Mouse (Mus musculus) liver, adult 2 months (tissue): ENCODE data around the gene Ccdc28b. TPM values are rescaled to one million over a fixed set of nuclear protein-coding genes. Genes with fewer than 3 reads are reported as not detected.

Experiments
- DNase-seq: peaks from one replicate; pipeline ENCODE4 v3.0.0-alpha.2; 2011; ENCODE audit warnings: low read depth, low spot score; ENCODE audit errors: extremely low read depth
- H3K27ac ChIP-seq: fragments of 200-500 bp; replicated peaks from 2 replicates; pipeline ENCODE4 v1.5.1; 2012; ENCODE audit warnings: low read depth, mild to moderate bottlenecking, control low read depth, inconsistent platforms, low read length; ENCODE audit not compliant: insufficient read depth
- H3K27me3 ChIP-seq: fragments of 200-500 bp; 2 replicates; pipeline ENCODE4 v1.6.1; 2012; ENCODE audit warnings: mild to moderate bottlenecking, moderate library complexity, low read length, inconsistent platforms; ENCODE audit not compliant: control insufficient read depth, insufficient read depth
- H3K36me3 ChIP-seq: fragments of 200-500 bp; 2 replicates; pipeline ENCODE4 v1.6.1; 2012; ENCODE audit warnings: low read length, inconsistent platforms; ENCODE audit not compliant: control insufficient read depth, insufficient read depth
- H3K4me1 ChIP-seq: fragments of 200-500 bp; 2 replicates; pipeline ENCODE4 v1.6.1; 2011; ENCODE audit warnings: low read length; ENCODE audit not compliant: control insufficient read depth, insufficient read depth
- H3K4me3 ChIP-seq: fragments of 200-500 bp; 2 replicates; pipeline ENCODE4 v1.5.1; 2011; ENCODE audit warnings: low read depth, mild to moderate bottlenecking, control low read depth, low read length, moderate library complexity; ENCODE audit not compliant: insufficient read depth
- H3K79me2 ChIP-seq: fragments of 200-500 bp; 2 replicates; pipeline ENCODE4 v1.6.1; 2012; ENCODE audit warnings: inconsistent platforms, mild to moderate bottlenecking, low read length, moderate library complexity; ENCODE audit not compliant: control insufficient read depth, insufficient read depth
- H3K9ac ChIP-seq: fragments of 200-500 bp; 2 replicates; pipeline ENCODE4 v1.6.1; 2012; ENCODE audit warnings: low read depth, mild to moderate bottlenecking, control low read depth, inconsistent platforms, low read length
- CTCF ChIP-seq: fragments of 200-500 bp; IDR thresholded peaks from 2 replicates; pipeline ENCODE4 v1.5.1; 2011; ENCODE audit warnings: low read depth, low read length, control low read depth
- POLR2A ChIP-seq: fragments of 200-500 bp; IDR thresholded peaks from 2 replicates; pipeline ENCODE4 v1.6.1; 2011; ENCODE audit warnings: low read length, control low read depth; ENCODE audit not compliant: insufficient read depth; ENCODE audit errors: extremely low read depth
- WGBS: fragments of 180-500 bp; shearing (Covaris S2); methylation state at CpG from one replicate; pipeline ENCODE4 v1.1.7; 2018; 5-methylcytosine and 5-hydroxymethylcytosine counted together
- polyA plus RNA-seq: library from polyadenylated mRNA; depleted of rRNA; stranded (reverse); fragments of >200 nt; gene quantifications from 2 replicates; pipeline ENCODE4 v1.2.3, GENCODE M21; 2012
- total RNA-seq: library from RNA; depleted of rRNA; stranded (reverse); fragments of >200 nt; gene quantifications from 2 replicates; pipeline ENCODE4 v1.2.3, GENCODE M21; 2014

The Ccdc28b gene
- total and polyA plus RNA-seq, 2 experiments, result 7.6 to 9.7 TPM

DNA sequence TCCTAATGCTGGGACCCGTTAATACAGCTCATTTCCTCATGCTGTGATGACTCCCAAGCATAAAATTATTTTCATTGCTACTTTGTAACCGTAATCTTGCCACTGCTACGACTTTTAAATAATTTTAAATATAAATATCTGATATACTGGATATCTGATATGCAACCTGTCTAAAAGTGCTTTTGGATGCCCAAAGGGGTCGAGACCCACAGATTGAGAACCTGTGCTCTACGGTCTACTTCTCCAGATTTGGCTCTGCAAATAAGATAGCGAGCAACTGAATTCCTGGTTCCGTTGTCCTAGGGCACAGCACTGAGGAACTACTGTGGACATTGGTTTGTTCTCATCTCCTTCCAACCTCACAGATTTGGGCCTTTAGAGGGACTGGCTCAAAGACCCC is 46.1 kb downstream of the Ccdc28b start:
- no peak for TF ChIP-seq CTCF
- no peak for TF ChIP-seq POLR2A
- H3K9ac ChIP-seq, result peak overlapping the region; percentile 62
- H3K27ac ChIP-seq, result peak overlapping the region; percentile 56
- peak overlapping the region; percentile 63 for H3K4me3 ChIP-seq
- no peak for DNase-seq
- H3K4me1 ChIP-seq, result 0 out of 2 replicates have a peak, but pooled peaks cover 3% of the 10 kb centered on the region
- WGBS, result 70% methylated on average over 7 of the region's 7 CpGs
- H3K27me3 ChIP-seq, result no peaks in the 10 kb centered on the region
- no peaks in the 10 kb centered on the region for H3K36me3 ChIP-seq
- no peaks in the 10 kb centered on the region for H3K79me2 ChIP-seq

DNA sequence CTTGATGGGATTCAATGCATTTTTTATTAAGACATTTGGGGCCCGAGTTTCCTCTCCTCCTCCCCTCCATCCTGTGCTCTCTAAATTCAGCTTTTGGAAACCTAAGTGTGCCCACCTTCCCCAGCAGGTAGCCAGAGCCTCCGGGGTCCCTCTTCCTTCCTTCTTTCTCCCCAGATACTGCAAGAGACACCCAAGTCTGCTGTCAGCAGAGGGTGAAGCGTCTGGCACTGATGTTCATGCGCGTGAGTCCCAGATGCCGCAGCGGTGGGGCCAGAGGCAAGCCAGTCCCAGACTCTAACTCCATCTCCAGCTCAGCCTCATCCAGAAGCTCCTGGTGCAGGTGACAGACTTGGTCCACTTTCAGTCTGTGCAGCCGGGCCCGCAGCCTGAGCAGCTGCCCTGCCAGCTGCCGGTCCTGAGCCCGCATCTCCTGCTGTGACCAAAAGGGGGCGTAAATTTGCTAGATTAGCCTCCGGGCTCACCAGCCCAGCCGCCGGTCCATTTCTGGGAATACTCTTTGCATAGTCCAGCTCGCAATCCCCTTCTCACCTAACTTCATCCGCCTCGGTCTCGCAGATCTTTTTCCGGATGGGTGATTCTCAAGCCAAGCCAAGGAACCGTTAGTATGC is 46.8 kb downstream of the Ccdc28b start:
- DNase-seq, result peak; percentile 29
- H3K79me2 ChIP-seq, result no peaks in the 10 kb centered on the region

DNA sequence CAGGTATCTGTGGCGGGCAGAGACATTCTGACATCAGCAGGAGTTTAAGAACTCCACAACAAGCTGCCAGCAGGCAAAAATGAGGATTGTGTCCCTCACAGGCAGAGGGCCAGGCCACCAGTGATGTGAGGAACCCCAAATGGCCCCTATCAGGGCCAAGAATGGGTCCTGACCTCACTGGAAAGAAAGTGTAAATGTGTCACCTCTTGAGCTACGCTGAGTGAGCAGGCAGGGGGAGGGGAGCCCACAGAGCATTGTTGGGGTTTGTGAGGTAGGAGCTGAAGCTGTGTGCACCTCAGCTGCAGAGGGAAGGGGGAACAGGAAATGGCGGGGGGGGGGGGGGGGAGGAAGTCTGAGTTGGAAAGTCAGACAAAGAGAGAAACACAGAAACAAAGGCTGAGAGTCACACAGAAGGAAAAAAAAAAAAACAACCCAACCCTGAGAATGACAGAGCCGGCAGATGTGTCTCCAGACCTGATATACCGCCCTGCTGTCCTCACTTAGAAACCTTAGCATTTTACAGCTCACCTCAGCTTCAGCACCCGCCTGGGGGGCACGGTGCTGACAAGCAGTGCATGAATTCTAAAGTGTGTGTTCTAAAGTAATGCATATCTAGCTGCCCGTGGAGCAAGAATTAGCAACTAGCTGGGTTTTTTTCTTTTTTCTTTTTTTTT is 48.4 kb downstream of the Ccdc28b start:
- Histone ChIP-seq H3K4me3 (peak overlapping the region; percentile 20; the same call in 1 of the 2 replicates), H3K36me3 (no peaks in the 10 kb centered on the region), H3K9ac (no peak overlapping the region; the same call in 1 of the 2 replicates), H3K79me2 (no peaks in the 10 kb centered on the region), H3K27ac (peak overlapping the region; percentile 47), H3K27me3 (no peaks in the 10 kb centered on the region), H3K4me1 (0 out of 2 replicates have a peak, but pooled peaks cover 3% of the 10 kb centered on the region)
- 61% methylated on average over 8 of the region's 8 CpGs for WGBS
- no peak for DNase-seq
- no peak for TF ChIP-seq POLR2A
- TF ChIP-seq CTCF, result no peak

More for the DNA sequence above, 46.8 kb downstream of the Ccdc28b start:
- 33% methylated on average over 21 of the region's 21 CpGs for WGBS
- Histone ChIP-seq H3K27me3 (no peaks in the 10 kb centered on the region), H3K4me1 (0 out of 2 replicates have a peak, but pooled peaks cover 3% of the 10 kb centered on the region), H3K4me3 (peak overlapping the region; percentile 63), H3K9ac (peak overlapping the region; percentile 62), H3K27ac (0 out of 2 replicates have a peak overlapping the region, but pooled peaks have one; percentile 21), H3K36me3 (no peaks in the 10 kb centered on the region)
- TF ChIP-seq CTCF (peak; percentile 85), POLR2A (no peak)

DNA sequence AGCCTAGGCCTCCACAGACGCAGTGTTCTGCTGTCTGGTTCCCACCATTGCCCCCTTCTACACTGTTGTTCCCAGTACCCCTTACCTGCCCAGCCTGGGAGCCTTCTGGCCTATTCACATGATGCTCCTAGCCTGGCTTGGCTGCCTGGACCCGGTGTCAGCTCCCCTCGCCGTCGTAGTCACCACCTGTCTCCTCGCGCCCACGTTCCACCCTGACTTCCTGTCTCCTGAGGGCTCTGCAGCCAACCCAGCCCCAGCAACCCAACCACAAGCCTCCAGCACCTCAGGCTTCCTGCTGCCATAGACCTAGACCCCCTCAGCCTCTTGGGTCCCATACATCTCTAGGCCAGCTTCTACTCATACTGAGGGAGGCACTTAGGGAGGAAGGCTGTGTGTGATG is 50.3 kb downstream of the Ccdc28b start, which contains the start of gene Lck:
Gene Lck, minus strand, starts transcription at position 212 of the 400 bp plus-strand sequence.
- Histone ChIP-seq H3K36me3 (no peaks in the 10 kb centered on the region), H3K4me1 (0 out of 2 replicates have a peak, but pooled peaks cover 3% of the 10 kb centered on the region), H3K79me2 (no peaks in the 10 kb centered on the region), H3K27me3 (no peaks in the 10 kb centered on the region), H3K9ac (peak within 1 kb of the TSS; percentile 30; the same call in 1 of the 2 replicates), H3K4me3 (no peak within 1 kb of the TSS), H3K27ac (peak within 1 kb of the TSS; percentile 85)
- WGBS, result 83% methylated on average over 8 of the region's 8 CpGs
- no peak for TF ChIP-seq CTCF
- TF ChIP-seq POLR2A, result no peak
- DNase-seq, result no peak

DNA sequence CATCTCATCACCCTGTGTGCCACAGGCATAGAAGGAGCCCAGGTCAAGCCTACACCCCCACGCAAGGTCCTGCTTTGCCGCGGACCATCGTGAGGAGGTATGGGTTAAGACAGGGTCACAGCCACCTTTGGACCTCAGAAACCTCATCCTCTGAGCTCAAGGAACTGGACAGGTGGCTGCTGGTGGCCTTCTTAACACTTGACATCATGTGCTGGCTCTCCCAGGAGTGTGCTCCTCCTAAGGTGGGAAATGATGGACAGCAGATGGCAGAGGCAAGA is 50.7 kb downstream of the Ccdc28b start:
- WGBS, result 79% methylated on average over 4 of the region's 4 CpGs
- Histone ChIP-seq H3K9ac (peak overlapping the region; percentile 30; the same call in 1 of the 2 replicates), H3K36me3 (no peaks in the 10 kb centered on the region), H3K4me3 (no peak overlapping the region), H3K27me3 (no peaks in the 10 kb centered on the region), H3K4me1 (0 out of 2 replicates have a peak, but pooled peaks cover 3% of the 10 kb centered on the region), H3K27ac (peak overlapping the region; percentile 85), H3K79me2 (no peaks in the 10 kb centered on the region)
- no peak for TF ChIP-seq CTCF
- no peak for TF ChIP-seq POLR2A
- DNase-seq, result no peak
